Mouse (Mus musculus) kidney, postnatal 25 days (tissue): ENCODE results near the gene Tcp11x2.

Experiments
- DNase-seq, 2 experiments: peaks; one replicate each; pipeline ENCODE4 v3.0.0; 2021; ENCODE audit warnings: mixed read lengths in 2 of 2

Tcp11x2 gene

DNA sequence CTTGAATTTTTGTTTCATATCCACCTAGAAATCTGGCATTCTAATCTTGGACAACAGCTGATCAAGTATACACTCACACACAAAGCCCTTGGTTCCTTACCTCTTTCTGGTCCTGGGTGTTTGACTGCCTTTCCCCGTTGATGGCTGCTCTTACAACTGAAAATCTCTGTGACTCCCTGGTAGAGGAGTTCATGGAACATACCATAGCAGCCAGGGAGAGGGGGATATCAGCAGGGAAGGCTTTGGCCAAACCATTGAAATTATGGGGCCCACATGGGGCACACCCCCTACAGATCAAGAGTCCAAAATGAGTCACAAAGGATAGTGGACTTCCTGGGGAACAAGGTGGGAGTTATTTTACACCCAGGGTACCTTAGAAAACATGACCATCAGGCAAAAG, at the start of gene Tcp11x2:
Gene Tcp11x2 (minus strand): TSS at position 158 of the 400 bp plus-strand sequence.
- DNase-seq = no peak

DNA sequence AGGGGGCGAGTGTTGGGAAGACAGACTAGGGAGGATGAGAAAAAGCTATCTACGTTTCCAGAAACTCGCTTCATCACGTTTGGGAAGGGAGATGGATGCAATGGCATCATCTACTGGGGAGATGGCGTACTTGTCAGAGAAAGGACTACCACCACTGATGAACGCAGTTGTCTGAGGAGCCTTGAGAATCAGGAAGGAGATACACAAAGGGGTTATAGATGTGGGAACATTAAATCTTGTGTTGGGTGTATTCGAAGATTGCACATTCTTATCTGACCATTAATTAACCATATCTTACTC, 49.4 kb upstream of the Tcp11x2 start:
- no peak for DNase-seq

DNA sequence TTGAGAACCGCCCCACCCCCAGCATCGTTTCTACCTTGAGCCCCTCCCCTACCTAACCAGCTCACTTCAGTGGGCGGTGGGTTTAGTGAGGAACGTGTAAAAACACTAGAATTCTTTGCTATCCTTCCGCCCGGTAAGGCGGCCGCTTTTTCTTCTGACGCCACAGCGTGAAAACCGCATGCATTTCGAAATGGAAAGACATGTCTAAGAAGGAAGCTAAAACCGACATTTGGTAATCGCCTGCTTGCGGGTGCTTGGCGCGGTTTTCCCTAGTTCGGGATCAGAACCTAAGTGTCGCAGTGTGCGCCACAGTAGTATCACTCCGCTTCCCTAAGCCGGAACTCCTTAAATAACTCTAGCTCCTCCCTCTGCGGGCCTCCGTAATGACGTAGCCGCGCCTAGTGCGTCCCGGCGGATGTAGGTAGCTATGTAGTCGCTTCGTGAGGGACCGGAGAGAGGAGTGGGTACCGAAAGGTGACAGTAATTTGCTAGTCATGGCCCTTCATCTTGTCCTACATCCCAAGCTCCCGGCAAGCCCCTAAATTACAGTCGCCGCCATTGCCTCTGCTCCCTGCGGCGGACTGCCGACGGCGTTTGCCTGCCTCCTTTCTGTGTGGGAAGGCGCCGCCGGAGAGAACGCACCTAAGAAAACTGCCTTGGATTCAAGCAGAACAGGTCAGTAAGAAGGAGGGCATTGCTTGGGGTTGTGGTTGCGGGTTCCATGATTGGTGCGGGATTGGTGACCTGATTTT, 48.9 kb upstream of the Tcp11x2 start, which contains the start of the genes Armcx5 and Gprasp1:
Gene Armcx5 (plus strand): TSS at position 430 of the 752 bp plus-strand sequence.
Gene Gprasp1 (plus strand): TSS at position 430 of the 752 bp plus-strand sequence.
- peak; percentile 91 to 94 for DNase-seq

- DNase-seq = no peak
Measured at GRCm38 (mm10) chrX:135738730-135739520, 45.3 kb upstream of the Tcp11x2 start.

GRCm38 (mm10) chrX:135725161-135725560, 31.6 kb upstream of the Tcp11x2 start, which contains the start of gene Tmsb15a:
Tmsb15a (minus strand) TSS chrX:135725261.
- DNase-seq = no peak

GRCm38 (mm10) chrX:135712845-135713244, 19.3 kb upstream of the Tcp11x2 start:
- DNase-seq = no peak

DNA sequence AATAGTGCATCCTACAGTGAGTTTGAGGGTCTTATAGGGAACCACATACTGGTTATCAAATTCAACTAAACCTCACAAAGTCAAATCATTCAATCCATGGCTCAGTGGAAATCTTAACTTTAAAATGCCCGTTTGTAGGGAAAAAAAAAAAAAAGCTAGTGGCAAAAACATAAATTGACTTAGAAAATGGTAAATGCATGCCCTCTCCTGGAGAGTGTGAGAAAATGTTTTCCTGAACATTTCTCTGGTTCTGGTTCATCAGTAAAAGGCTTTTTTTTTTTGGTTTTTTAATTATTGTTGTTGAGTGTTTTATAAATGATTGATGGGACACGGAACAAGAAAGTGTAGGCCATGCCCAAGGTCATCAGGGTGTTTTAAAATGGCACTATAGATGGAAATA, 10.8 kb upstream of the Tcp11x2 start:
- DNase-seq = no peak

GRCm38 (mm10) chrX:135703111-135703510, 9.5 kb upstream of the Tcp11x2 start:
- DNase-seq = no peak

DNA sequence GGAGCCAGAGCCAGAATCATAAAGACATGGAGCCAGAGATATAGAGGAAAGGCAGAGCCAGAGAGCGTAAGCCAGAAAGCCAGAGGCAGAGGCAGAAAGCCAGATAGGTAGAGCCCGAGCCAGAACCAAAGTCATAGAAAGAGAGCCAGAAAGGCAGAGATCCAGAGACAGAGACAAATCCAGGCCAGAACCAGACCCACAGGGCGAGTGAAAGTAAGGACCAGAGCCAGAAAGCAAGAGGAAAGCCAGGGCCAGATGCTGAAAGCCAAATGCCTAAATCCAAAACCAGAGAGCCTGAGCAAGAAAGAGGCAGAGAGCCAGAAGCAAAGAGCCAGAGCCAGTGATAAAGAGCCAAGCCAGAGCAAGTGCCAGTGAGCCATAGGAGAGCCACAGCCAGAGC, 5.8 kb downstream of the Tcp11x2 start:
- DNase-seq = no peak

GRCm38 (mm10) chrX:135681858-135682257, 11.7 kb downstream of the Tcp11x2 start:
- no peak for DNase-seq

- DNase-seq = peak in 1 of 2 experiments; percentile 7
Measured at GRCm38 (mm10) chrX:135652173-135652772, 41.3 kb downstream of the Tcp11x2 start.

GRCm38 (mm10) chrX:135627605-135628004, 66.0 kb downstream of the Tcp11x2 start, which contains the start of gene Prame:
Prame (minus strand) TSS chrX:135627705.
- DNase-seq = no peak
